Mouse (Mus musculus): Measurements from ENCODE around the gene Taf1b. TPM values are rescaled to one million over a fixed set of nuclear protein-coding genes. Genes with fewer than 3 reads are reported as not detected.
"Not testable (repeated sequence)": the region's sequence is repeated elsewhere in the genome, so short reads cannot be mapped to it uniquely, and the experiment has no call there.

Taf1b gene
- polyA plus RNA-seq (2015; fragmentation: Nextera tagmentation; extraction: Ambion mirVana): 15.7 and 18.5 TPM in 2 replicates

GRCm38 (mm10) chr12:24498150-24498840 is at the start of gene Taf1b:
Gene Taf1b, plus strand, starts transcription at chr12:24498359.
- Histone ChIP-seq H3K27me3 (replicated peaks; ENCODE audit: control insufficient read depth, insufficient read depth, low read length) (no peaks in the 10 kb centered on the region), H3K4me1 (ENCODE audit: control insufficient read depth, insufficient read depth, low read length) (no peaks in the 10 kb centered on the region), H3K4me2 (ENCODE audit: low read depth, low read length) (peak within 1 kb of the TSS; percentile 58), H3K36me3 (ENCODE audit: control insufficient read depth, insufficient read depth, low read length) (no peaks in the 10 kb centered on the region), H3K9ac (ENCODE audit: low read depth, low read length) (peak within 1 kb of the TSS; percentile 81), H3K9me3 (ENCODE audit: control insufficient read depth, low read length) (no peaks in the 10 kb centered on the region), H3K27ac (ENCODE audit: low read length) (peak within 1 kb of the TSS; percentile 48; the same call in 1 of the 2 replicates), H3K4me3 (ENCODE audit: low read length) (peak within 1 kb of the TSS; percentile 73)
- ATAC-seq: peak; percentile 95
- 8% methylated on average over 31 of the region's 31 CpGs for WGBS

GRCm38 (mm10) chr12:24460406-24460805 is 37.8 kb upstream of the Taf1b start:
- no peaks in the 10 kb centered on the region for H3K9me3 ChIP-seq (ENCODE audit: control insufficient read depth, low read length)
- H3K9ac ChIP-seq (ENCODE audit: low read depth, low read length): no peak overlapping the region
- no peak for ATAC-seq
- no peak overlapping the region for H3K27ac ChIP-seq (ENCODE audit: low read length)
- H3K4me1 ChIP-seq (ENCODE audit: control insufficient read depth, insufficient read depth, low read length): no peaks in the 10 kb centered on the region
- no peaks in the 10 kb centered on the region for H3K27me3 ChIP-seq (replicated peaks; ENCODE audit: control insufficient read depth, insufficient read depth, low read length)
- no peak overlapping the region for H3K4me2 ChIP-seq (ENCODE audit: low read depth, low read length)
- 82% methylated on average over 10 of the region's 10 CpGs for WGBS
- H3K4me3 ChIP-seq (ENCODE audit: low read length): no peak overlapping the region
- H3K36me3 ChIP-seq (ENCODE audit: control insufficient read depth, insufficient read depth, low read length): no peaks in the 10 kb centered on the region

- not testable (repeated sequence) for H3K9ac ChIP-seq (ENCODE audit: low read depth, low read length); H3K4me2 ChIP-seq (ENCODE audit: low read depth, low read length); ATAC-seq; H3K4me1 ChIP-seq (ENCODE audit: control insufficient read depth, insufficient read depth, low read length); H3K27ac ChIP-seq (ENCODE audit: low read length); H3K36me3 ChIP-seq (ENCODE audit: control insufficient read depth, insufficient read depth, low read length); H3K27me3 ChIP-seq (replicated peaks; ENCODE audit: control insufficient read depth, insufficient read depth, low read length); H3K4me3 ChIP-seq (ENCODE audit: low read length); H3K9me3 ChIP-seq (ENCODE audit: control insufficient read depth, low read length)
- 42% methylated on average over 4 of the region's 4 CpGs for WGBS
Measured at GRCm38 (mm10) chr12:24462121-24462520, 36.0 kb upstream of the Taf1b start.

GRCm38 (mm10) chr12:24463490-24463889 is 34.7 kb upstream of the Taf1b start:
- H3K4me2 ChIP-seq (ENCODE audit: low read depth, low read length); H3K27me3 ChIP-seq (replicated peaks; ENCODE audit: control insufficient read depth, insufficient read depth, low read length); H3K4me3 ChIP-seq (ENCODE audit: low read length); H3K9me3 ChIP-seq (ENCODE audit: control insufficient read depth, low read length); H3K27ac ChIP-seq (ENCODE audit: low read length); H3K9ac ChIP-seq (ENCODE audit: low read depth, low read length); H3K4me1 ChIP-seq (ENCODE audit: control insufficient read depth, insufficient read depth, low read length); H3K36me3 ChIP-seq (ENCODE audit: control insufficient read depth, insufficient read depth, low read length): not testable (repeated sequence)
- WGBS: 65% methylated on average over 6 of the region's 6 CpGs
- peak; percentile 64; the same call in 1 of the 2 replicates for ATAC-seq

- H3K4me3 ChIP-seq (ENCODE audit: low read length): no peak overlapping the region
- H3K36me3 ChIP-seq (ENCODE audit: control insufficient read depth, insufficient read depth, low read length): no peaks in the 10 kb centered on the region
- H3K4me2 ChIP-seq (ENCODE audit: low read depth, low read length): no peak overlapping the region
- no peaks in the 10 kb centered on the region for H3K9me3 ChIP-seq (ENCODE audit: control insufficient read depth, low read length)
- H3K9ac ChIP-seq (ENCODE audit: low read depth, low read length): no peak overlapping the region
- 79% methylated on average over 2 of the region's 2 CpGs for WGBS
- no peak overlapping the region for H3K27ac ChIP-seq (ENCODE audit: low read length)
- ATAC-seq: no peak
- H3K4me1 ChIP-seq (ENCODE audit: control insufficient read depth, insufficient read depth, low read length): no peaks in the 10 kb centered on the region
- H3K27me3 ChIP-seq (replicated peaks; ENCODE audit: control insufficient read depth, insufficient read depth, low read length): no peaks in the 10 kb centered on the region
Measured at GRCm38 (mm10) chr12:24468966-24469365, 29.2 kb upstream of the Taf1b start.

- H3K4me2 ChIP-seq (ENCODE audit: low read depth, low read length): no peak overlapping the region
- H3K4me1 ChIP-seq (ENCODE audit: control insufficient read depth, insufficient read depth, low read length): no peaks in the 10 kb centered on the region
- no peak for ATAC-seq
- H3K9me3 ChIP-seq (ENCODE audit: control insufficient read depth, low read length): no peaks in the 10 kb centered on the region
- H3K9ac ChIP-seq (ENCODE audit: low read depth, low read length): no peak overlapping the region
- no peaks in the 10 kb centered on the region for H3K36me3 ChIP-seq (ENCODE audit: control insufficient read depth, insufficient read depth, low read length)
- WGBS: 12% methylated on average over 4 of the region's 4 CpGs
- no peaks in the 10 kb centered on the region for H3K27me3 ChIP-seq (replicated peaks; ENCODE audit: control insufficient read depth, insufficient read depth, low read length)
- no peak overlapping the region for H3K27ac ChIP-seq (ENCODE audit: low read length)
- no peak overlapping the region for H3K4me3 ChIP-seq (ENCODE audit: low read length)
Measured at GRCm38 (mm10) chr12:24470943-24471342, 27.2 kb upstream of the Taf1b start.

GRCm38 (mm10) chr12:24473221-24473620 is 24.9 kb upstream of the Taf1b start:
- H3K4me2 ChIP-seq (ENCODE audit: low read depth, low read length): no peak overlapping the region
- no peaks in the 10 kb centered on the region for H3K36me3 ChIP-seq (ENCODE audit: control insufficient read depth, insufficient read depth, low read length)
- H3K4me3 ChIP-seq (ENCODE audit: low read length): no peak overlapping the region
- no peaks in the 10 kb centered on the region for H3K9me3 ChIP-seq (ENCODE audit: control insufficient read depth, low read length)
- H3K27ac ChIP-seq (ENCODE audit: low read length): no peak overlapping the region
- no peaks in the 10 kb centered on the region for H3K27me3 ChIP-seq (replicated peaks; ENCODE audit: control insufficient read depth, insufficient read depth, low read length)
- 70% methylated on average over 3 of the region's 3 CpGs for WGBS
- H3K4me1 ChIP-seq (ENCODE audit: control insufficient read depth, insufficient read depth, low read length): no peaks in the 10 kb centered on the region
- ATAC-seq: no peak
- H3K9ac ChIP-seq (ENCODE audit: low read depth, low read length): no peak overlapping the region

- WGBS: 91% methylated on average over 4 of the region's 4 CpGs
- no peaks in the 10 kb centered on the region for H3K9me3 ChIP-seq (ENCODE audit: control insufficient read depth, low read length)
- no peak for ATAC-seq
Measured at GRCm38 (mm10) chr12:24484930-24485329, 13.2 kb upstream of the Taf1b start.

GRCm38 (mm10) chr12:24486882-24487281 is 11.3 kb upstream of the Taf1b start:
- no peak for ATAC-seq
- WGBS: 65% methylated on average over 1 of the region's 1 CpGs
- H3K27ac ChIP-seq (ENCODE audit: low read length): no peak overlapping the region

More at GRCm38 (mm10) chr12:24484930-24485329, 13.2 kb upstream of the Taf1b start:
- Histone ChIP-seq H3K9ac (ENCODE audit: low read depth, low read length) (no peak overlapping the region), H3K27me3 (replicated peaks; ENCODE audit: control insufficient read depth, insufficient read depth, low read length) (no peaks in the 10 kb centered on the region), H3K27ac (ENCODE audit: low read length) (no peak overlapping the region), H3K4me2 (ENCODE audit: low read depth, low read length) (no peak overlapping the region), H3K4me3 (ENCODE audit: low read length) (no peak overlapping the region), H3K4me1 (ENCODE audit: control insufficient read depth, insufficient read depth, low read length) (no peaks in the 10 kb centered on the region), H3K36me3 (ENCODE audit: control insufficient read depth, insufficient read depth, low read length) (no peaks in the 10 kb centered on the region)

GRCm38 (mm10) chr12:24492507-24492906 is 5.7 kb upstream of the Taf1b start:
- 73% methylated on average over 3 of the region's 3 CpGs for WGBS
- not testable (repeated sequence) for ATAC-seq

More at GRCm38 (mm10) chr12:24486882-24487281, 11.3 kb upstream of the Taf1b start:
- Histone ChIP-seq H3K27me3 (replicated peaks; ENCODE audit: control insufficient read depth, insufficient read depth, low read length) (no peaks in the 10 kb centered on the region), H3K4me3 (ENCODE audit: low read length) (no peak overlapping the region), H3K36me3 (ENCODE audit: control insufficient read depth, insufficient read depth, low read length) (no peaks in the 10 kb centered on the region), H3K9ac (ENCODE audit: low read depth, low read length) (no peak overlapping the region), H3K4me1 (ENCODE audit: control insufficient read depth, insufficient read depth, low read length) (no peaks in the 10 kb centered on the region), H3K4me2 (ENCODE audit: low read depth, low read length) (no peak overlapping the region), H3K9me3 (ENCODE audit: control insufficient read depth, low read length) (no peaks in the 10 kb centered on the region)

More at GRCm38 (mm10) chr12:24492507-24492906, 5.7 kb upstream of the Taf1b start:
- not testable (repeated sequence) for H3K9me3 ChIP-seq (ENCODE audit: control insufficient read depth, low read length); H3K27ac ChIP-seq (ENCODE audit: low read length); H3K36me3 ChIP-seq (ENCODE audit: control insufficient read depth, insufficient read depth, low read length); H3K4me1 ChIP-seq (ENCODE audit: control insufficient read depth, insufficient read depth, low read length); H3K9ac ChIP-seq (ENCODE audit: low read depth, low read length); H3K4me3 ChIP-seq (ENCODE audit: low read length); H3K27me3 ChIP-seq (replicated peaks; ENCODE audit: control insufficient read depth, insufficient read depth, low read length); H3K4me2 ChIP-seq (ENCODE audit: low read depth, low read length)
